Mouse (Mus musculus) kidney, embryonic 15.5 days (tissue): ENCODE data around the gene C130079G13Rik. TPM values are rescaled to one million over a fixed set of nuclear protein-coding genes. Genes with fewer than 3 reads are reported as not detected.
"Not testable (repeated sequence)": the region's sequence is repeated elsewhere in the genome, so short reads cannot be mapped to it uniquely, and the experiment has no call there.

ENCODE experiments used
- ATAC-seq: fragments of 200-750 bp; cut with Nextera tagmentation; replicated peaks from 2 replicates; pipeline ENCODE4 v1.8.0; 2017; ENCODE audit warnings: moderate TSS enrichment; ENCODE audit not compliant: low FRiP score
- H3K27ac ChIP-seq: fragments of 300-500 bp; sonication (generic); 2 replicates; pipeline ENCODE4 v1.5.1; 2015; ENCODE audit warnings: mild to moderate bottlenecking, inconsistent platforms
- H3K27me3 ChIP-seq: fragments of 300-500 bp; sonication (generic); 2 replicates; pipeline ENCODE4 v1.6.1; 2015; ENCODE audit warnings: inconsistent platforms
- H3K36me3 ChIP-seq: fragments of 300-500 bp; sonication (generic); 2 replicates; pipeline ENCODE4 v1.6.1; 2015; ENCODE audit warnings: inconsistent platforms
- H3K4me1 ChIP-seq: fragments of 300-500 bp; sonication (generic); 2 replicates; pipeline ENCODE4 v1.6.1; 2015; ENCODE audit warnings: inconsistent platforms
- H3K4me2 ChIP-seq: fragments of 300-500 bp; sonication (generic); 2 replicates; pipeline ENCODE4 v1.6.1; 2015; ENCODE audit warnings: moderate library complexity, mild to moderate bottlenecking, inconsistent platforms
- H3K4me3 ChIP-seq: fragments of 300-500 bp; sonication (generic); replicated peaks from 2 replicates; pipeline ENCODE4 v1.5.1; 2015; ENCODE audit warnings: mild to moderate bottlenecking, inconsistent platforms
- H3K9ac ChIP-seq: fragments of 300-500 bp; sonication (generic); 2 replicates; pipeline ENCODE4 v1.6.1; 2015; ENCODE audit warnings: mild to moderate bottlenecking, inconsistent platforms
- H3K9me3 ChIP-seq: fragments of 300-500 bp; sonication (generic); replicated peaks from 2 replicates; pipeline ENCODE4 v1.6.1; 2016; ENCODE audit warnings: inconsistent platforms
- WGBS: fragments of 180-500 bp; shearing (Covaris S2); methylation state at CpG from one replicate; pipeline ENCODE4 v1.1.7; 2015; ENCODE audit warnings: mixed read lengths; 5-methylcytosine and 5-hydroxymethylcytosine counted together
- polyA plus RNA-seq: library from polyadenylated mRNA; unstranded; fragments of >200 nt; fragmentation: Nextera tagmentation; extraction: Ambion mirVana; gene quantifications from 2 replicates; pipeline ENCODE4 v1.2.1, GENCODE M21; 2015

The C130079G13Rik gene
- not detected in 2 replicates for polyA plus RNA-seq

- Histone ChIP-seq H3K27me3 (no peaks in the 10 kb centered on the region), H3K4me3 (no peak within 1 kb of the TSS), H3K36me3 (no peaks in the 10 kb centered on the region), H3K9me3 (no peaks in the 10 kb centered on the region), H3K4me1 (no peaks in the 10 kb centered on the region), H3K4me2 (no peak within 1 kb of the TSS), H3K9ac (no peak within 1 kb of the TSS), H3K27ac (no peak within 1 kb of the TSS)
- 96% methylated on average over 2 of the region's 2 CpGs for WGBS
- ATAC-seq, result no peak
Measured at GRCm38 (mm10) chr3:59924914-59925313, at the start of gene C130079G13Rik. Gene C130079G13Rik (plus strand): TSS chr3:59925214.

GRCm38 (mm10) chr3:59877601-59878000, 47.4 kb upstream of the C130079G13Rik start:
- H3K4me1 ChIP-seq, H3K36me3 ChIP-seq, H3K27ac ChIP-seq, H3K9me3 ChIP-seq, ATAC-seq, H3K27me3 ChIP-seq, H3K4me3 ChIP-seq, H3K4me2 ChIP-seq, H3K9ac ChIP-seq: not testable (repeated sequence)
- 46% methylated on average over 1 of the region's 1 CpGs for WGBS

GRCm38 (mm10) chr3:59879801-59880554, 45.0 kb upstream of the C130079G13Rik start:
- H3K36me3 ChIP-seq, H3K9me3 ChIP-seq, H3K4me2 ChIP-seq, H3K4me3 ChIP-seq, ATAC-seq, H3K27me3 ChIP-seq, H3K27ac ChIP-seq, H3K4me1 ChIP-seq, H3K9ac ChIP-seq: not testable (repeated sequence)
- WGBS, result 75% methylated on average over 7 of the region's 7 CpGs

- ATAC-seq, result peak; percentile 43; the same call in 1 of the 2 replicates
- H3K9ac ChIP-seq, result no peak overlapping the region
- H3K27ac ChIP-seq, result no peak overlapping the region
- H3K4me1 ChIP-seq, result no peaks in the 10 kb centered on the region
- H3K4me3 ChIP-seq, result no peak overlapping the region
- H3K36me3 ChIP-seq, result no peaks in the 10 kb centered on the region
- H3K4me2 ChIP-seq, result no peak overlapping the region
- no peaks in the 10 kb centered on the region for H3K27me3 ChIP-seq
- 67% methylated on average over 2 of the region's 2 CpGs for WGBS
- no peaks in the 10 kb centered on the region for H3K9me3 ChIP-seq
Measured at GRCm38 (mm10) chr3:59893276-59893675, 31.7 kb upstream of the C130079G13Rik start.

GRCm38 (mm10) chr3:59934621-59935020, 9.6 kb downstream of the C130079G13Rik start:
- Histone ChIP-seq H3K36me3 (no peaks in the 10 kb centered on the region), H3K4me3 (no peak overlapping the region), H3K4me1 (no peaks in the 10 kb centered on the region), H3K4me2 (no peak overlapping the region), H3K9ac (no peak overlapping the region), H3K27ac (no peak overlapping the region), H3K27me3 (no peaks in the 10 kb centered on the region), H3K9me3 (no peaks in the 10 kb centered on the region)
- WGBS, result 57% methylated on average over 1 of the region's 1 CpGs
- no peak for ATAC-seq

GRCm38 (mm10) chr3:59947294-59947950, 22.4 kb downstream of the C130079G13Rik start:
- ATAC-seq, result no peak
- Histone ChIP-seq H3K9me3 (no peaks in the 10 kb centered on the region), H3K27ac (no peak overlapping the region), H3K4me3 (no peak overlapping the region), H3K9ac (no peak overlapping the region), H3K27me3 (no peaks in the 10 kb centered on the region), H3K4me1 (no peaks in the 10 kb centered on the region), H3K4me2 (no peak overlapping the region), H3K36me3 (no peaks in the 10 kb centered on the region)
- 92% methylated on average over 10 of the region's 10 CpGs for WGBS

- H3K27ac ChIP-seq, result no peak overlapping the region
Measured at GRCm38 (mm10) chr3:59970891-59971290, 45.9 kb downstream of the C130079G13Rik start.

GRCm38 (mm10) chr3:59974591-59974990, 49.6 kb downstream of the C130079G13Rik start:
- Histone ChIP-seq H3K4me1 (no peaks in the 10 kb centered on the region), H3K27me3 (no peaks in the 10 kb centered on the region), H3K4me2 (no peak overlapping the region), H3K36me3 (no peaks in the 10 kb centered on the region), H3K27ac (no peak overlapping the region), H3K9me3 (no peaks in the 10 kb centered on the region), H3K9ac (no peak overlapping the region), H3K4me3 (no peak overlapping the region)
- ATAC-seq, result no peak

More at GRCm38 (mm10) chr3:59970891-59971290, 45.9 kb downstream of the C130079G13Rik start:
- no peak overlapping the region for H3K4me3 ChIP-seq
- H3K9ac ChIP-seq, result no peak overlapping the region
- 82% methylated on average over 5 of the region's 5 CpGs for WGBS
- no peak for ATAC-seq
- no peak overlapping the region for H3K4me2 ChIP-seq
- no peaks in the 10 kb centered on the region for H3K4me1 ChIP-seq
- no peaks in the 10 kb centered on the region for H3K9me3 ChIP-seq
- no peaks in the 10 kb centered on the region for H3K36me3 ChIP-seq
- H3K27me3 ChIP-seq, result no peaks in the 10 kb centered on the region

Other genes with a start within 250 kb of the C130079G13Rik start
- not detected in 2 replicates for gene Gm5538, start 195.4 kb upstream of the C130079G13Rik start, polyA plus RNA-seq
- gene Gm8298, start 64.2 kb upstream of the C130079G13Rik start, polyA plus RNA-seq, result not detected in 2 replicates
- not detected in 2 replicates for gene Aadacl2, start 81.5 kb downstream of the C130079G13Rik start, polyA plus RNA-seq
- 22.1 and 28.3 TPM in 2 replicates for gene Aadac, start 100.5 kb downstream of the C130079G13Rik start, polyA plus RNA-seq
- 4.4 and 5.4 TPM in 2 replicates for gene Sucnr1, start 156.7 kb downstream of the C130079G13Rik start, polyA plus RNA-seq